Mouse (Mus musculus): ENCODE data around the gene Fntb. TPM values are rescaled to one million over a fixed set of nuclear protein-coding genes. Genes with fewer than 3 reads are reported as not detected.
A peak's percentile ranks its signal among the peaks of the same experiment; 100 is the strongest.

Fntb gene
- total RNA-seq, 2 experiments from 2014 or later = 11.0 to 15.6 TPM

GRCm38 (mm10) chr12:76795350-76795749 lies 30.0 kb downstream of the Fntb start, which contains the start of gene Gpx2:
Gene Gpx2 (minus strand): TSS chr12:76795554.
- no peak for DNase-seq

GRCm38 (mm10) chr12:76796938-76797539 lies 31.6 kb downstream of the Fntb start:
- DNase-seq = no peak

GRCm38 (mm10) chr12:76798008-76798720 lies 32.8 kb downstream of the Fntb start:
- DNase-seq = no peak

DNA sequence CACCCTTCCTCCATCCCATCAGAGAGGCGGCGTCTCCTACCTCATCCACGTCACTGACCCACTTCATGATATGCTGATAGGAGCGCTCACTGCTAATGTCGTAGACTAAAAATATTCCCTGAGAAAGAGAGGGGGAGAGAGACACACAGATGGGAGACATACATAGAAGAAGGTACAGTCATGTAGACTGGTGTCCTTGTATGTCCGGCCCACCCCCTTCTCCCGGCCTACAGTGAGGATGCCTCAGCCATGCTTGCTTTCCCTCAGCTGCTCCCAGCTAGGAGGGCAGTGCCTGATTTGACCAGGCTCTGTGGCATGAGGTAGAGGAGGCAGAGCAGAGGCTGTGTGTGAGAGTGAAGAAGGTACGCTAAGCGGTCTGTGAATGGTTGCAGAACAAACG lies 37.6 kb downstream of the Fntb start:
- DNase-seq = no peak

- peak; percentile 45 to 64 for DNase-seq
Measured at GRCm38 (mm10) chr12:76803700-76804252, 38.4 kb downstream of the Fntb start.

DNA sequence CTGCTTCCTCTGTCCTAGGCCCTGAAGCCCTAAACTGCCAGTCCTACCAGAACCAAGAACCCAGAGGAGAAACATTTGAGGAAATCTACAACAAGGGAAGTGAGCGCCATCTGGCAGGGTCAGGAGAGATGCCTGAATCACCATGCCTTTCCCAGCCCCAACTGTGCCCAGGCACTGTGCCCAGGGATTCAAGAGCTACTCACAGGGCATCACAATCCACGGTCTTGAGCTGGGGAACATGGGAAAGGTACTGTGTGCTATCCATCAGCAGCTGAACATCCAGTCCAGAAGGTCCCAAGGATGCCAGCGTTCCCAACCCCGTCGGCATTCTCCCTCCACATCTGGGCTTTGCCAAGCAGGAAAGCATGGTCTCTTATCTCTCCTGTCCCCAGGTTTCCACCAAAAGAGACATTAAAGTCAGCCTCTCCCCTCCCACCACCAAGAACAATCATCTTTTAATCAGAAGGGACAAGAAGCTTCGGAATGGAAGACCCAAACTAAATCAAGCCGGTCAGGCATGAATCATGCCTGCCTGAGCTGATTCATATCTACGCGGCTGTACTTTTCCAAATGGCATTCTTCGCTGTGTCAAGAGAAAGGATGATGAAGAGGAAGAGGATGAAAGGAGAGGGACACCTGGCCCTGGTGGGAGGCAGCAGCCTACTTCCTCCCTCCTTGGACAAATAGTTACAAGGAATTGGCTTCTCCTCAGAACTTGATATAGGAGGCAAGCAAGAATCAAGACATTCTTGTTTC lies 39.8 kb downstream of the Fntb start:
- DNase-seq = no peak

DNA sequence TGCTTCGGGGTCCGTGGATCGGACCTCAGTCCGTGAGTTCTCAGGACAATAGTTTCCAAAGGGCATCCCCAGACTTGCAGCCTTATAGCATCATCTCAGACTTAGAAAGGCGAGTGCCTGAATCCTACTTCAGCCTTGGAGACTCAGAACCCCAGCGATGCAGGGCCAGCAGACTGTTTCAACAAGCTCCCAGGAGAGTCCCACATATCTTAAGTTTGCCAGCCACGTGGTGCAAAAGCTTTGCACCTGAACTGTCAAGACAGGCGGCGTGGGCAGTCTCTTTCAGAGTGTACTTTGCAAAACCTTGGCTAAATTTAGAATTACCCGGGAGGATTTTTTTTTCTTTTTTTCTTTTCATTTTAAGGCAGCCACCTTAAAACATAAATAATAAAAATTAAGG lies 42.4 kb downstream of the Fntb start:
- no peak for DNase-seq

GRCm38 (mm10) chr12:76810491-76810890 lies 45.1 kb downstream of the Fntb start:
- DNase-seq = no peak

GRCm38 (mm10) chr12:76811006-76811405 lies 45.6 kb downstream of the Fntb start:
- DNase-seq = peak; percentile 17 to 22

DNA sequence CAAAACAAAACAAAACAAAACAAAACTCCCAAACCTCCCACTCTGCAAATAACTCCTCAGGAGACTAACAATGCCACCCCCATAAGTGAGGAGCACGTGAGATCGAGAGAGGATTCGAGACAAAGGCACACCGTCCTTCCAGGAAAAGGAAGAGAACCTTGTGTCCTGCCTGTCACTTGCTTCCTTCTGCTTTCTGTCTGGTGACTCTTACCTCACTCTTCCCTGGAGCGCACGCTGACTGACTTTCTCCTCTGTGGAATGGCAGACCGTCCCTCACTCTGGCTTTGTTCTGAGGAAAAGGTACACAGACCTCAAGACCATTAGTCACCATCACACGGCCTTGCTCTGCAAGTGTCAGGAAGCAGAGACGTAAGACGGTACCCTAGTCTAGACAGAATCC lies 48.2 kb downstream of the Fntb start:
- no peak for DNase-seq

DNA sequence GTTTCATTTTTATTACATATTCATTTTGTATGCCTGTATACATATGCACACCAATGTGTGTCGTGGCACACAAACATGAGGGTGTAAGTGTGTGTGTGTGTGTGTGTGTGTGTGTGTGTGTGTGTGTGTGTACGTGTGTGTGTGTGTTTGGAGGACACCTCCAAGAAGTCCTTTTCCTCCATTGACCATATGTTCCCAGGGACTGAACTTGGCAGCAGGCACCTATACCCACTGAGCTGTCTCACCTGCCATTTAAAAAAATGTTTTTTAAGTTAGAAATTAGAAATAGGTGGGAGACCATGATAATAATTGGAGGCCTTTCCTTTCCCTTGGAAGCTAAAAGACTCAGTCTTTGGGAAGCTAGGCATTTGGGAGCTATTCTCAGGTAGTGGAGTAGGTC lies 48.7 kb downstream of the Fntb start:
- DNase-seq = no peak

- DNase-seq = no peak
Measured at GRCm38 (mm10) chr12:76816720-76817119, 51.3 kb downstream of the Fntb start.

DNA sequence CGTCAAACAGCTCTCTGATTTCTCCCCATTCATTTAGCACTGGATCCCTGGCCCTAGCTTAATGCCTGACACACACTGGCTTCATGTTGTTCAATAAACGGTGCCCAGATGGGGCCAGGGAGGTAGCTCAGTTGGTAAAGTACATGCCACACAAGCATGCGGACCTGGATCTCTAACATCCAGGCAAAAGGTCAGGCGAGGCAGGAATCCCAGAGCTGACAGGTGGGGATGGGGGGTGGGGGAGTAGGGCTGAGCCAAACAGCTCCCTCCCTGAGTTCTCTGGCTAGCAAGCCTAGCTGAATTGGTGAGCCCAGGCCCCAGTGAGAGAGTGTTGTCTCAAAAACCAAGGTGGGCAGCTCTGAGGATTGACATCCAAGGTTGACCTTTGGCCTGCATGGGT lies 51.8 kb downstream of the Fntb start:
- DNase-seq = no peak

DNA sequence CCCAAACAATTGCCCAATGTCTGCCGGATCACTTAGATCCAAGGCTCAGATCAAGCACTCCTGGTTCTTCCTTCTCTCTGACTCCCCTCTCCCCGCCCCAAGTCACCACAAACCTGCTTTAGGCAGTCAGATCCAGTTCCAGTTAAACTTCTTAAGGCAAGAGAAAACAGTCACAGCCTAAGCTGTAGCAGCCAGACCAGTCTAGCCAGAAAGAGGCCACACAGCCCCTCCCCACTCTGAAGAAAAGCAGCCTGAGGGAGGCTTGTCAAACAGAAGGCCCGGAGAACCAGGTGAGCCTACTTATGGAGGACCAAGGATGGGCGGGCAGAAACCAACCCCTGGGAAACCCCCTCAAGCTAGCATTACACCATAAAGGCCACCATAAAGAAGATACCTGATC lies 52.7 kb downstream of the Fntb start:
- DNase-seq = no peak

GRCm38 (mm10) chr12:76818908-76819307 lies 53.5 kb downstream of the Fntb start:
- no peak for DNase-seq

GRCm38 (mm10) chr12:76819816-76820215 lies 54.4 kb downstream of the Fntb start:
- peak in 1 of 2 experiments; percentile 9 for DNase-seq

DNA sequence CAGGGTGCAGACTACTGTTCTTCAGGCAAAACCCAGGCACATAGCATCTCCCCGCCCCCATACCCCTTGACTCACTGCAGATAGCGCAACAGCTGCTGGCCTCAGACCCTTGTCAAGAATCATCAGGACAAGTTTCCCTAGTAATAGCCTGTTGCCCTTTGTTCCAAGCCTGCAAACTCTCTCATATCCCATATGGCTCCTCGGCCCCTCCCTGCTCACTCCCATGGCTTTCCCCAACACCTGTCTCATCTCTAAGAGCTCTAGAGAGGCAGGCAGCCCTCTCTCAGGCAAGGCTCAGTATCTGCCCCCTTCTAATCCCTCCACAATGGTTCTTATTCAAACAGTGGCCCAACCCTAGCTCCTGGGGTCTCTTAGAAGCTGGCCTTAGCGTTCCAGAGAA lies 55.2 kb downstream of the Fntb start:
- no peak for DNase-seq

- DNase-seq = peak; percentile 12 to 24
Measured at GRCm38 (mm10) chr12:76822002-76822650, 56.7 kb downstream of the Fntb start.

GRCm38 (mm10) chr12:76822651-76823041 lies 57.3 kb downstream of the Fntb start, which contains the start of gene Rab15:
Gene Rab15 (minus strand): TSS chr12:76822908.
- DNase-seq = no peak

DNA sequence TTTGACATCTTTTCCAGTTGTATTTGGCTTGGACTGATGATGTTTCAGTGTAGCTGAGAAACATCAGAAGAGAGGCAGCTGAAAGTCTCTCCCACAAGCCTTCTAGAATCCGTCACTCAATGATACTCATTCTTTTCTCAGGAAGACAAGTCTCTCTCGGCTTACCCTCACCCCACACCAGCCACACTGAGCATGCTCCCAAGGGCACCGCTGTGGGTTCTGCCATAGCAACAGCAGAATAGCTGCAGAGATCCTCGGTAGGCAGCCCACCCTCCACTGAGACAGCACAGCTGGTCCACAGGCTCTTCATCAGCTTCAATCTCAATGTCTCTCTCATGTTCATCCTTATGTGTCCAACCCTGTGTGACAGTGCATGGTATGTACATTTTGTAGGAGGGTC lies 59.9 kb downstream of the Fntb start:
- no peak for DNase-seq

GRCm38 (mm10) chr12:76832704-76833103 lies 67.3 kb downstream of the Fntb start:
- peak in 1 of 2 experiments; percentile 39 for DNase-seq

DNA sequence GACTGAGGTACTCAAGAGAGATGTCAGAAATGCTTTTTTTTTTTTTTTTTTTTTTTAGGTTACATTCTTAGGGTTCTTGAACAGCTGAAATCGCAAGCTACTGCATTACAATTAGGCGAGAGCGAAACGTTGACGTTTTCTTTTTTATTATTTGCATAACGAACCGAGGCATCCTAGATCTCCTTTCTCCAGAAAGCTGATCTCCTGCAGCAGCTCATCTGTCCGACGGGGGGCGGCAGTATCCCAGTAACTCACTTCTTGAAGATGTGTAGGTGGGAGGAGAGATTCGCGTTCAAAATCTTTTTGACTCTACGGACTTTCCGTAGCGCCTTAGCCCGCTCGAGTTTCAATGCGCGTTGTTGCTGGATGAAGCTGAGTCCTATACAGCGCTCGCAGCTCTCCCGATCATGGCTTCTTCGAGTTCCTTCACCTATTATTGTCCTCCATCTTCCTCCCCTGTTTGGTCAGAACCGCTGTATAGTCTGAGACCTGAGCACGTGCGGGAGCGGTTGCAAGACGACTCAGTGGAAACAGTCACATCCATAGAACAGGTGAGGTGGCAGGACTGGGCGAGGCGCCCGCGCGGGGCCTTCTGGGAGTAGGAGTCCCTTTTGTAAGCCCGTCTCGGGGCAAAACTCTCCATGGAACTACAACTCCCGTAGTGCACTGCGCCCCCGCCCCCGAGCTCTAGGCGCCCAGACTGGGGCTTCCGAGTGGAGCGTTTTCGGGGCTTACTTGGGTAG lies 71.9 kb downstream of the Fntb start:
- peak; percentile 98 to 99 for DNase-seq
